Mouse (Mus musculus): Measurements from ENCODE around the gene Itga5.
A peak's percentile ranks its signal among the peaks of the same experiment; 100 is the strongest.

Gene Itga5

DNA sequence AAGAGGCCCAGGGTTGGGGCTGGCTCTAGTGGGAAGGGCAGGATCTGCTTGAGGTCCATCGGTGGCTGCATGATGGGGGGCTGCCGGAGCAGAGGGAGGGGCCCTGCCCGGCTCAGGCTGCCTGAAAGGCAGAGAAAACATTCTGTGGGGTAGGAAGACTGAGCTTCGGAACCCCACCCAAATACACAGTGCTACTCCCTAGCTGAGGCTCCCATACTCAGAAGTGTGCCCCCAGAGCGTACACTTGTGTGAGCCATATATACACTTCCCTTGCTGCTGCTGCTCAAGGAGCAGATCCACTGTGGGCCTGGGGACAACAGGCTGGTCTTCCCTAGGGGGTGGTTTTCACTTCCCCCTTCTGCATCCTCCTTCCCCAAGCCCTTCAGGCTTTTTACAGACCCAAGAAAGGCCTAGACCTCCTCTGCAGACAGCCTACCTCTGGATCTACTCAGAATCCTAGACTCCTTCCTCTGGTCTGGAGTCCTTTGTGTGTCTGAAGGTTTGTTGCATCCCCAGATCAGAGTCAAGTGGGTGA, 33.4 kb downstream of the Itga5 start:
- TF ChIP-seq POU5F1 (IDR thresholded peaks at IDR 0.05; ENCODE audit: borderline replicate concordance, low read length) (no peak), CTCF (conservative IDR thresholded peaks at IDR 0.05; ENCODE audit: low read length) (no peak), NANOG (IDR thresholded peaks at IDR 0.05; ENCODE audit: borderline replicate concordance, low read length) (no peak)
- peaks cover 9% of the 10 kb centered on the region; the same call in 1 of the 2 replicates for H3K27me3 ChIP-seq (ENCODE audit: insufficient read depth, low read length)
- peak overlapping the region; percentile 27 for H3K4me3 ChIP-seq (replicated peaks; ENCODE audit: low read length)
- H3K4me1 ChIP-seq (replicated peaks; ENCODE audit: low read depth, low read length): peaks cover 68% of the 10 kb centered on the region
- 0 out of 2 replicates have a peak, but pooled peaks cover 4% of the 10 kb centered on the region for H3K36me3 ChIP-seq (ENCODE audit: insufficient read depth, low read length)
- no peaks in the 10 kb centered on the region for H3K9me3 ChIP-seq (ENCODE audit: low read length)

DNA sequence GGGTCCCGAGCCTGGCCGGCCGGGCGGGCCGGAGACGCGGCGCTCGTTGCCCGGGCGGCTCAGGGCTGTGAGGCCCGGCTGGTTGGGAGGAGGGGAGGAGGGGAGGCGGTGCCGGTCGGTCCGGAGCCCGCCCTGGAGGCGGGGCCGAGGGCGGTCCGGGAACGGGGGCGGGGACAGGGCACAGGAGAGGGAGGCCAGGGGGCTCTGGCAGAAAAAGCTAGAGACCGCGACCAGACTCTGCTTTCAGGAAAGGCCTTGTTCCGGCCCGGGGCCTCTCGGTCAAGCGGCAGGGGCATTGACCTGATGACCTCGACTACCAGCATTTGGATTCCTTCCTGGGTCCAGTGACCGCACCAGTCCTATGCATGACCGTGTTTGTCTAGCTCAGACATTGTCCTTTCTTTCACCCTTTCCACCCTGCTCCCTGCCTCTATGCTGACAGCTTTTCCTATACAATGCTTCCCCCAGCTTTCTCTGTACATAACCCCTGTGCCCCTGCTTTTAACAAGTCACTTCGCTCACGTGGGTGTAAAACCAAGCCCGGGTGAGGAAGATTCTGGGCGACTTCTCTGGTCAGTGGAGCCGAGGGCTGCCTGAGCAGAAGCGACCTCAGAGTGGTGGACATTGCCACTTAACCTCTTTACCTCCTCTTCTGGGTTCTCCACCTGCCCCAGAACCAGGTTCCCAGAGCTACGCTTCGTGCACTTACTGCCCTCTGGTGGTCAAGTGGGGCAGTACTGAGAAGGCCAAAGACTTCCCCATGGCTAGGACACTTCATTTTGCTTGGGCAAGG, 42.9 kb downstream of the Itga5 start:
- H3K4me3 ChIP-seq (replicated peaks; ENCODE audit: low read length): peak overlapping the region; percentile 78
- no peaks in the 10 kb centered on the region for H3K9me3 ChIP-seq (ENCODE audit: low read length)
- H3K27me3 ChIP-seq (ENCODE audit: insufficient read depth, low read length): peaks cover 10% of the 10 kb centered on the region
- peaks cover 16% of the 10 kb centered on the region for H3K36me3 ChIP-seq (ENCODE audit: insufficient read depth, low read length)
- TF ChIP-seq POU5F1 (IDR thresholded peaks at IDR 0.05; ENCODE audit: borderline replicate concordance, low read length) (no peak), CTCF (conservative IDR thresholded peaks at IDR 0.05; ENCODE audit: low read length) (peak; percentile 98)
- H3K4me1 ChIP-seq (replicated peaks; ENCODE audit: low read depth, low read length): peaks cover 51% of the 10 kb centered on the region

DNA sequence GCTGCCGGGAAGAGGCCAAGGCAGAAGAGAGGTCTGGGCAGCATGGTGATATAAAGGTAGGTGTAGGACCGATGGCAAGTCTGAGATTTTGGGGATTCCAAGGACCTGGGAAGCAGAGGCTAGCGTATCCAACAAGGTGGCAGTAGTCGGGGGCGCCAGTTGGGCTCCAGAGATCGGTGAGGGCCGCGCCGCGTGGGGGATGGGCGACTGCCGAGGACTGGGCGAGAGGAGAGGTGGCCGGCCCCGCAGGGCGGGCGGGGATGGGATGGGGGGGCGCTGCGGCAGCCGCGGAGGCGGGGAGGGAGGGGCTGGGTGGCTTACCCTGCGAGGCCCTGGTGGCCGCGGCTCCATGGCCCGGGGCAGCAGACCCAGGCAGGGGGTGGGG, 43.5 kb downstream of the Itga5 start:
- no peaks in the 10 kb centered on the region for H3K9me3 ChIP-seq (ENCODE audit: low read length)
- peaks cover 22% of the 10 kb centered on the region for H3K36me3 ChIP-seq (ENCODE audit: insufficient read depth, low read length)
- peaks cover 56% of the 10 kb centered on the region for H3K4me1 ChIP-seq (replicated peaks; ENCODE audit: low read depth, low read length)
- peak overlapping the region; percentile 78 for H3K4me3 ChIP-seq (replicated peaks; ENCODE audit: low read length)
- peaks cover 10% of the 10 kb centered on the region for H3K27me3 ChIP-seq (ENCODE audit: insufficient read depth, low read length)
- TF ChIP-seq CTCF (conservative IDR thresholded peaks at IDR 0.05; ENCODE audit: low read length): no peak
- no peak for TF ChIP-seq POU5F1 (IDR thresholded peaks at IDR 0.05; ENCODE audit: borderline replicate concordance, low read length)
- no peak for TF ChIP-seq NANOG (IDR thresholded peaks at IDR 0.05; ENCODE audit: borderline replicate concordance, low read length)

DNA sequence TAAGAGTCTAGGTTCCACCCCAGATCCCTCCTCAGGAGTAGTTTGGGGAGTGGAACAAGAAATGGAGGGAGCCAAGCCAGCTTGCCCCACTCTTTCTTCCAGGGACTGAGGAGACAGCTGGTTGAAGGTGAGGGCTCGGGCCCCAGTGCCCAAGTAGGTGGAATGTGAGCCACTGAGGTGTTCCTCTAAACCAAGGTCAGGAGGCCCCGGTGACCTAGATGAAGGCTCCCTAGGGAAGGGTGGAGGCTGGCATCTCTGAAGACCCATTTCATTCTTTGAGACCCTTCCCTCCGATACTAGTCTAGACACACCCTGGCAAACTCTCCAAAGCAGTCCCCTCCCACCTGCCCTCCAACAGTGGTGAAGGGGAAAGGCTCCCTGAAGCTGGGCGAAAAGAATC, 44.2 kb downstream of the Itga5 start:
- peaks cover 29% of the 10 kb centered on the region for H3K36me3 ChIP-seq (ENCODE audit: insufficient read depth, low read length)
- peaks cover 63% of the 10 kb centered on the region for H3K4me1 ChIP-seq (replicated peaks; ENCODE audit: low read depth, low read length)
- peaks cover 10% of the 10 kb centered on the region for H3K27me3 ChIP-seq (ENCODE audit: insufficient read depth, low read length)
- TF ChIP-seq CTCF (conservative IDR thresholded peaks at IDR 0.05; ENCODE audit: low read length) (no peak), POU5F1 (IDR thresholded peaks at IDR 0.05; ENCODE audit: borderline replicate concordance, low read length) (no peak), NANOG (IDR thresholded peaks at IDR 0.05; ENCODE audit: borderline replicate concordance, low read length) (no peak)
- H3K4me3 ChIP-seq (replicated peaks; ENCODE audit: low read length): peak overlapping the region; percentile 78
- H3K9me3 ChIP-seq (ENCODE audit: low read length): no peaks in the 10 kb centered on the region

DNA sequence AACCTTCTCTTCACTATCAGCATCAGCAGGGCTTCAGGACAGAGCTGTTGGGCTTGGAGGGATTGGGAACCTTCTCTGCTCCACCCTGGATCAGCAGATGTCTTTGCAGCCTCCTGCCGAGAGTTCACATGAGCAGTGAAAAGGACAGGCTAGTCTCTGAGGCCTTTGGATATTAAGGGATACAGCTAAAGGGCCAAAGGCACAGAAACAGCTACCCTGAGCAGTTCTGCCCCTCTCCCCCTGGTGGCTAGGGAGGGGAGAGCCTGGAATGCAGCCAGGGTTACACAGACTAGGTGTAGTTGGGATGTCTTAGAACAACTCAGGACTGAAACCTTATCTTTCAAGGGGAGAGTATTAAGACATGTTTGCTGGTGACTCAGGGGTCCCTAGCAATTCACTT, 45.5 kb downstream of the Itga5 start:
- Histone ChIP-seq H3K4me1 (replicated peaks; ENCODE audit: low read depth, low read length) (peaks cover 69% of the 10 kb centered on the region), H3K9me3 (ENCODE audit: low read length) (no peaks in the 10 kb centered on the region), H3K4me3 (replicated peaks; ENCODE audit: low read length) (no peak overlapping the region), H3K27me3 (ENCODE audit: insufficient read depth, low read length) (peaks cover 10% of the 10 kb centered on the region), H3K36me3 (ENCODE audit: insufficient read depth, low read length) (peaks cover 42% of the 10 kb centered on the region)
- TF ChIP-seq CTCF (conservative IDR thresholded peaks at IDR 0.05; ENCODE audit: low read length) (peak; percentile 67), NANOG (IDR thresholded peaks at IDR 0.05; ENCODE audit: borderline replicate concordance, low read length) (no peak)

DNA sequence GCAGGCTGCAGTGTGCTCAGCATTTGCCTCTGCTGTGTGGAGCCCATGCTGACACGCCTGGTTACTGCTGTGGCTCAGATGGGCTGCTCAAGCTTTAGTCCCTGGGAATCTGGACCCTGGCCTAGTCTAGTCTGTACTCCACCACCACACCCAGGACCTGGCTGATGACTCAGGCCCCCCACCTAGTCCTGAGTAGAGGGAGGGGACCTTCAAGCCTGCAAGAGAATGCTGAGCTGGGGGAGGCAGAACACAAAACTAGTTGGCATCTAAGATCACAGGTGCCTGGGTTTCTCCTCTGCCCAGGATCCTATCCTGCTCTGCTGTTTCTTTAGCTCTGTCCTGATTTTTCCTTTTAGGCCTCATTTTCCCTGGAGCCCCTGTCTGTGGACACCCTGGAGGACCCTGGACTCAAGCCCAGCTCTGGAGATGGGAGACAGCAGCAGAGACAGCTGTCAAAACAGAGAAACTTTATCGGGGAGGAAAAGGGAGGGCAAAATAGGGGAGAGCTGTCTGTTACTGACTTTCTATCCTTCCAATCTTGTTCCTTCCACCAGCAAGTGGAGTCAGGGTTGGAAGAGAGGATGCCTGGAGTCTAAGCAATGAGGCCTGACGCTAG, 48.3 kb downstream of the Itga5 start:
- Histone ChIP-seq H3K27me3 (ENCODE audit: insufficient read depth, low read length) (peaks cover 20% of the 10 kb centered on the region), H3K36me3 (ENCODE audit: insufficient read depth, low read length) (peaks cover 52% of the 10 kb centered on the region), H3K9me3 (ENCODE audit: low read length) (no peaks in the 10 kb centered on the region), H3K4me1 (replicated peaks; ENCODE audit: low read depth, low read length) (peaks cover 86% of the 10 kb centered on the region), H3K4me3 (replicated peaks; ENCODE audit: low read length) (peak overlapping the region; percentile 20)
- TF ChIP-seq POU5F1 (IDR thresholded peaks at IDR 0.05; ENCODE audit: borderline replicate concordance, low read length): no peak
- TF ChIP-seq NANOG (IDR thresholded peaks at IDR 0.05; ENCODE audit: borderline replicate concordance, low read length): no peak
- no peak for TF ChIP-seq CTCF (conservative IDR thresholded peaks at IDR 0.05; ENCODE audit: low read length)

DNA sequence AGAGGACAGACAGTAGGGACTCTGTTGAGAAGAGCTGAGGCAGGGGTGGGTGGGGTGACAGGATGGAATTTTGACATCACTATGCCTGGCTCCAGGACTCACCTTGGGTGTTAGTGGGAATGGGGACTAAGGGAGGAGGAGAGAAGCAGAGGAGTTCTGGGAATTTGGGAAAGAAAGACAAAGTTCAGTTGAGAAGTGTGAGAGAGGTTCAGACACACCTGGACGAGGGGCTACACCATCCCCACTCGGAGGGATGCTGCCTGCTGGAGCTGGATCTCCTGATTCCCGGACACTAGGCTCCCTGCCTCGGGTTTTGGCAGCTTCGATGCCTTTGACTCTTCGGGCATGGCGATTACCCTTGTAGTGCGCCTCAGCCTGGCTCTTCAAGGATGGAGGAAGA, 48.8 kb downstream of the Itga5 start:
- H3K4me1 ChIP-seq (replicated peaks; ENCODE audit: low read depth, low read length): peaks cover 89% of the 10 kb centered on the region
- H3K27me3 ChIP-seq (ENCODE audit: insufficient read depth, low read length): peaks cover 18% of the 10 kb centered on the region
- no peak for TF ChIP-seq CTCF (conservative IDR thresholded peaks at IDR 0.05; ENCODE audit: low read length)
- no peak for TF ChIP-seq NANOG (IDR thresholded peaks at IDR 0.05; ENCODE audit: borderline replicate concordance, low read length)
- no peak for TF ChIP-seq POU5F1 (IDR thresholded peaks at IDR 0.05; ENCODE audit: borderline replicate concordance, low read length)
- peaks cover 52% of the 10 kb centered on the region for H3K36me3 ChIP-seq (ENCODE audit: insufficient read depth, low read length)
- H3K4me3 ChIP-seq (replicated peaks; ENCODE audit: low read length): peak overlapping the region; percentile 20
- no peaks in the 10 kb centered on the region for H3K9me3 ChIP-seq (ENCODE audit: low read length)

DNA sequence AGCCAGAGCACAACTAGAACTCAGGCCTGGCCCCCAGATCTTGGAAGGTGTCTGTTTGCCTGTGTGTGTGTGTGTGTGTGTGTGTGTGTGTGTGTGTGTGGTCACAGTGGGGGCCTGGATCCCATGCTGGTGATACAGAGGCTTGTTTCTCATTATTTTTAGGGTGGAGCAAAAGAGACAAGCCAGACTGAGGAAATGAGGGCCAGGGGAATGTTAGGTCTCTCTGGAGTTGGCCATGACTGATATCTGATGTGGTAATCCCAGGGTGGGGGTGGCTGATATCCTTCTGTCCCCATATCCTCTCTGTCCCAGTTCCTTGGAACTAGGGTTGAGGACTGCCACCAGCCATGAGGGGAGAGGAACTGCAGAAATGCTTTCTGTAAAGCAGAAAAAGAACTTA, 49.4 kb downstream of the Itga5 start:
- H3K36me3 ChIP-seq (ENCODE audit: insufficient read depth, low read length): peaks cover 52% of the 10 kb centered on the region
- no peaks in the 10 kb centered on the region for H3K9me3 ChIP-seq (ENCODE audit: low read length)
- H3K27me3 ChIP-seq (ENCODE audit: insufficient read depth, low read length): peaks cover 14% of the 10 kb centered on the region
- H3K4me1 ChIP-seq (replicated peaks; ENCODE audit: low read depth, low read length): peaks cover 83% of the 10 kb centered on the region
- no peak for TF ChIP-seq POU5F1 (IDR thresholded peaks at IDR 0.05; ENCODE audit: borderline replicate concordance, low read length)
- TF ChIP-seq CTCF (conservative IDR thresholded peaks at IDR 0.05; ENCODE audit: low read length): no peak
- no peak for TF ChIP-seq NANOG (IDR thresholded peaks at IDR 0.05; ENCODE audit: borderline replicate concordance, low read length)
- H3K4me3 ChIP-seq (replicated peaks; ENCODE audit: low read length): no peak overlapping the region

Measured in E14TG2a.4 (cell line).